Mouse (Mus musculus) hindbrain, embryonic 10.5 days (tissue): ENCODE results near the gene Hhat. TPM values are rescaled to one million over a fixed set of nuclear protein-coding genes. Genes with fewer than 3 reads are reported as not detected.
A peak's percentile ranks its signal among the peaks of the same experiment; 100 is the strongest.

ENCODE experiments used
- DNase-seq: peaks from one replicate; pipeline ENCODE4 v3.0.0-alpha.2; 2017; ENCODE audit warnings: low spot score
- H3K27ac ChIP-seq: fragments of 300-500 bp; sonication (generic); 2 replicates; pipeline ENCODE4 v1.5.1; 2016; ENCODE audit warnings: mild to moderate bottlenecking, moderate library complexity
- H3K27me3 ChIP-seq: fragments of 300-500 bp; sonication (generic); 2 replicates; pipeline ENCODE4 v1.6.1; 2016; ENCODE audit warnings: mild to moderate bottlenecking; ENCODE audit not compliant: poor library complexity, insufficient read depth, severe bottlenecking
- H3K36me3 ChIP-seq: fragments of 300-500 bp; sonication (generic); 2 replicates; pipeline ENCODE4 v1.6.1; 2016; ENCODE audit warnings: mild to moderate bottlenecking, moderate library complexity
- H3K4me1 ChIP-seq: fragments of 300-500 bp; sonication (generic); replicated peaks from 2 replicates; pipeline ENCODE4 v1.6.1; 2016; ENCODE audit warnings: mild to moderate bottlenecking
- H3K4me3 ChIP-seq: fragments of 300-500 bp; sonication (generic); 2 replicates; pipeline ENCODE4 v1.5.1; 2016; ENCODE audit warnings: mild to moderate bottlenecking, moderate library complexity
- H3K9me3 ChIP-seq: fragments of 300-500 bp; sonication (generic); 2 replicates; pipeline ENCODE4 v1.6.1; 2016; ENCODE audit warnings: mild to moderate bottlenecking, moderate library complexity
- WGBS: fragments of 180-500 bp; shearing (Covaris S2); methylation state at CpG from one replicate; pipeline ENCODE4 v1.1.7; 2016; 5-methylcytosine and 5-hydroxymethylcytosine counted together
- polyA plus RNA-seq: library from polyadenylated mRNA; unstranded; fragments of >200 nt; fragmentation: Nextera tagmentation; extraction: Ambion mirVana; gene quantifications from 2 replicates; pipeline ENCODE4 v1.2.1, GENCODE M21; 2016

The Hhat gene
- polyA plus RNA-seq, result 8.1 and 8.9 TPM in 2 replicates

DNA sequence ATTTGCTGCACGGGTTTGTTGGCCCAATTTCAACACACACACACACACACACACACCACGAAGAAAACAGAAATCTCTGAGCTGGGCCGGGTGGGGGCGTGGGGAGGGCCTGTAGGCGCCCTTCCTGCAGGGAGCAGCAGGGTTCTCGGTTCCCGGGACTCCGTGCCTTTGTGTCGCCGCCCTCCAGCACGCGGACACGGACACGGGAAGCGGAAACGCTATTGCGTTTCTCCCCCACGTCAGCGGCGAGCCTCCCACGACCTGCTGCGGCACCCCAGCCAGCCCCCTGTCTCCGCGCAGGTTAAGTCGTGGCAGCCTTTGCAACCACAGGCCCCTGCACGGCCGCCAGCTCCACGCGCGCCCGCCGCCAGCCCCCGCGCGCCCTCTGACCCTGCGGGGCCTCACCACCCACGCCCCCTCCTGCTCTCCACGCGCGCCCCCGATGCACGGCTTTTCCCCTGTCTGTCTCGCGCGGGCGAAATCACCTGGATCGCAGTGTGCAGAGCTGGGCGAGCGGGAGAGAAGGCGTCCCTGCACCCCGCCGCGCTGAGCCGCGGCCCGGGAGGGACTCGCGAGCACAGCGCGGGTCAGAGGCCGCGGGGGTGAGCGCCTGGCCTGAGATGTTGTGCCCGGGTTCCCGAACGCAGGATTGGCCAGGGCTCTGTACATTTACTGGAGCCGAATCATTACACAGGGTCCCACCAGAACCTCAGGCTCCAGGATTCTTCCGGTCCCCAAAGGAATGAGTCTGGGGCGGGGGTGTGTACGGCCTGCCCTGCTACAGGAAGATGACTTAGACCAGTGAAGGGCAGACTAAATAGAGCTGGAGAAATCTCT, at the start of gene Hhat:
Hhat (minus strand) TSS at position 729 of the 837 bp plus-strand sequence.
- Histone ChIP-seq H3K27ac (peak within 1 kb of the TSS; percentile 98), H3K4me3 (peak within 1 kb of the TSS; percentile 88), H3K36me3 (no peaks in the 10 kb centered on the region), H3K9me3 (no peaks in the 10 kb centered on the region), H3K4me1 (peaks cover 22% of the 10 kb centered on the region), H3K27me3 (peaks cover 7% of the 10 kb centered on the region)
- DNase-seq, result peak; percentile 64
- WGBS, result under 1% methylated on average over 70 of the region's 70 CpGs

DNA sequence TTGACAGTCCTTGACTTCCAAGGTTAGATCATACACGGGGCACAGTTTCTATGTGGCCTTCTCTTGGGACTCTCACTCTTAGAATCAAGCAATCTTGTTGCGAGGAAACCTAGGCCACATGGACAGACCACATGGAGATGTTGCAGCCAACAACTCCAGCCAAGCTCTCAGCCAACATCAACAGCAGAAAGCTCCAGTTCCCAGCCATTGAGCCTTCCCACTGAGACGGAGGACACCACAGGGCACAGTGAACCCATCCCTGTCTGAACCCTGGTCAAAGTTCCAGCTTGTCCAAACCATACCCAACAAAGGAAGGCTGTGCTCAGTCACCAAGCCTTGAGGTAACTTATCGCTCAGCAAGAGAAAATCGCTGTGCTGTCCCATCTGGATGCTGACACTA, 47.3 kb upstream of the Hhat start:
- H3K9me3 ChIP-seq, result no peaks in the 10 kb centered on the region
- WGBS, result 92% methylated on average over 5 of the region's 5 CpGs
- H3K27me3 ChIP-seq, result peaks cover 37% of the 10 kb centered on the region
- H3K4me1 ChIP-seq, result peaks cover 34% of the 10 kb centered on the region
- no peak overlapping the region for H3K4me3 ChIP-seq
- no peak overlapping the region for H3K27ac ChIP-seq
- DNase-seq, result no peak
- no peaks in the 10 kb centered on the region for H3K36me3 ChIP-seq

DNA sequence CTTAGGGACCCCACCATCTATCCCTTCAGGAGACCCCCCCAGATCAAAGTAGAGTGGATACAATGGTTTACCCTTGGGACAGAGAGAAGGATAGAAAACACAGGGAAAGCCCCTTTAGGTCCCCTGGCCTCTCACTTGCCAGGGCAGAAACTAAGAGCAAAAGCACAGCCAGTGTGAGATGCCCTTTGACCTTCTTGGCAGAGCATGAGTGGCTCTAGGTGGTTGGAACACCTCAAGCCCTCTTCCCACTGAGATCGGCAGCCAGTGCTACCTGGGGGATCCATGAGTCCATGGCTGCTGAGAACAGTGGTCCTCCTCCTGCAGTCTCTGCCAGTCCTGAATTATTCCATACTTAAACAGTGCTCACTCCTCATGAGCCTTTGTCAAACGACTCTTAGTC, 44.8 kb upstream of the Hhat start:
- 56% methylated on average over 2 of the region's 2 CpGs for WGBS
- H3K36me3 ChIP-seq, result no peaks in the 10 kb centered on the region
- peaks cover 41% of the 10 kb centered on the region for H3K27me3 ChIP-seq
- peak overlapping the region; percentile 64 for H3K27ac ChIP-seq
- no peak for DNase-seq
- peaks cover 20% of the 10 kb centered on the region for H3K4me1 ChIP-seq
- no peaks in the 10 kb centered on the region for H3K9me3 ChIP-seq
- no peak overlapping the region for H3K4me3 ChIP-seq

DNA sequence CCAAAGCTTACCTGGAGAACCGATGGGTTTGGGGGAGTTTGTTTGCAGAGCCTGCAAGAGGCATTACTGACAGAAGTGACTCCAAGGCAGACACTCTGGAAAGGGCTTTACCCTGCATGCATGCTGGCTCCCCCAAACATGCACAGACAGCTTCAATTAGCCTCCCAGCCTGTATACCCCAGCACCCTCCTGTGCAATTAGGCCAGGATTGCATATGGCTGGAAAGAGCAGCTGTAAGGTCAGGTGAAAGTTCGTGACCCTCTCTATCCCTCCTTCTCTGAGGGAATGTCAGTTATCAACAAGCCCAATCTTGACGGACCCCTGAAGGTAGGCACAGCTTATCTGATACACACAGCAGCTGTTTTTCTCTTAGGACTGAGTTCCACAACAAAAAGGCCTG, 43.7 kb upstream of the Hhat start:
- no peaks in the 10 kb centered on the region for H3K36me3 ChIP-seq
- peak; percentile 60 for DNase-seq
- H3K27ac ChIP-seq, result peak overlapping the region; percentile 53; the same call in 1 of the 2 replicates
- H3K4me3 ChIP-seq, result no peak overlapping the region
- H3K4me1 ChIP-seq, result peaks cover 20% of the 10 kb centered on the region
- WGBS, result 25% methylated on average over 3 of the region's 3 CpGs
- peaks cover 36% of the 10 kb centered on the region for H3K27me3 ChIP-seq
- H3K9me3 ChIP-seq, result no peaks in the 10 kb centered on the region

DNA sequence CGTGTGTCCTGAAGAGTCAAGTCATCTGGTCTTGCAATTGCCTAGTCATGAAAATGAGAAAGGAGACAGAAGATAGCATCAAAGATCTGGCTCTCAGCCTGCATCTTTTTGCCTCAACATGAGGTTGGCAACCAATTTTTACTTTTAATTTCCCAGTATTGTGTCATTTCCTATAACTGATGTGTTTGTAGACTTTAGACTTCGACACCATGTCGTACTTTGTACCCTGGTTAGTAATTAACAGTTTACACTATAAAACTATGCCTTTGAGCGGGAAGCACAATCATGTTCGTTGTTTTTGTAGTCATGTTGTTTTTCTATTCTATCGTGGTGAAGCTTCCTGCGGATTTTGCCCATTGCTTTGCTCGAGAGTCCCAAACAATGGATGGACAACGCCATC, 41.7 kb upstream of the Hhat start:
- Histone ChIP-seq H3K4me1 (peaks cover 20% of the 10 kb centered on the region), H3K9me3 (no peaks in the 10 kb centered on the region), H3K36me3 (no peaks in the 10 kb centered on the region), H3K4me3 (no peak overlapping the region), H3K27me3 (peaks cover 21% of the 10 kb centered on the region; the same call in 1 of the 2 replicates), H3K27ac (no peak overlapping the region)
- no peak for DNase-seq
- 92% methylated on average over 9 of the region's 9 CpGs for WGBS

DNA sequence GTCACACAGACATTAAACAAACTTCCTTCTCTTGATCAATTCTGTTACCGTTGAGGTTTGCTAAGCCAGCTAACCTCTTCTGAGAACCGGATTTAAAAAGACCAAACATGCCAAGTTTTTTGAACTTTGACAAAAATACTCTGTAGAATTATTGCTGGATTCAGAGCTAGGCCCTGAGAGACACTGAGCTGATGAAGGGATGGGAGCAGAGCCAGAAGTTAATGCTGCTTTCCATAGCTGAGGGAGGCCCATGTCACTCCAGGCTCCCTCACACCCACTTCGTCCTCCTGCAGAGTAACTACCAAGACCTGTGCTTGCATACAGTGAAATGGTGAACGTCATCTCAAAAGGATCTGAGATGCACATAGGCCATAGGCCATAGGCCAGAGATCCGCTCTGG, 41.3 kb upstream of the Hhat start:
- H3K36me3 ChIP-seq, result no peaks in the 10 kb centered on the region
- no peaks in the 10 kb centered on the region for H3K9me3 ChIP-seq
- H3K27me3 ChIP-seq, result peaks cover 16% of the 10 kb centered on the region; the same call in 1 of the 2 replicates
- H3K4me1 ChIP-seq, result peaks cover 20% of the 10 kb centered on the region
- no peak overlapping the region for H3K27ac ChIP-seq
- no peak overlapping the region for H3K4me3 ChIP-seq
- WGBS, result 92% methylated on average over 5 of the region's 5 CpGs
- DNase-seq, result no peak

DNA sequence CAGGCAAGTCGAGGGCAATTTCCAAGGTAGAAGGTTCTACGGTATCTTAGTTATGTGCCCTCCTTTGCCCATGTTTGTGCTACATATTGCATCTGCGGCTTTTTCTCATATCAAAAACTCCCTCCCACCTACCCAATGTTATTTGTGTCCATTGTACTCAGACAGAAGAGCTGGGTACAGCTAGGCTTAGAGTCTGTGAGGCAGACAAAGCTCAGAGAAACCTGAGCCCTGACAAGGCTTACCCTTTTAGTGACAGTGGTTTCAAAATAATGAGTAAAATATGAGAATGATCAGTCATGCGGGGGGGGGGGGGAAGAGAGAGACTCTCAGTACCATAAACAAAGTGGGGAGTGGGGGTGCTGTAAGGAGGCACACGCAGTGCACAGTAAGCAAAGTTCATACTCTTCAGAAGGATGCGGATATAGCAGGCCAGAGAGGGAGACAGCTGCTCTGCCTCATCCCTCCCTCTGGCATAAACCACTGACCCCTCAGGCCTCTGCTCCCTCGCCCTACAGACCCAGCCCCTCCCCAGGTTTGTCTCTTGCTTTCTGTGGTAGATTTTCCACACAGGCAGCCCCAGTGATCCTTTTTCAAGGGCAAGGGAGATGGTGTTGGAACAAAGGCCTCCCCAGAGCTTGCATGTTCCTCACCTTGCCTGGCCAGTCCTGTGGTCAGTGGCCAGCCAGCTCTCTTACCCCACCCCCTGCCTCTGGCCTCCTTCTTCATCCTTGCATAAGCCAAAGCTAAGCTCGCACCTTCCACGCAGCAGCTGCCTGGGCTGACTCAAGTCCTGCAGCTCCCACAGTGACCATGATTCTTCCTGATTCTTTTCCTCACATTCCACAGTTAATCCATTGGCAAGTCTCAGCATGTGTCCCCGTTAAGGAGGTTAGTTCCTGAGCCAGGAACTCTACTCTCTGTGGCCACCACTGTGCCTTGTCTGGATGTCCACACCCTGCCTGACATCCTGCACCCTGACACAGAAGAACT, 35.4 kb upstream of the Hhat start:
- DNase-seq, result no peak
- no peaks in the 10 kb centered on the region for H3K27me3 ChIP-seq
- no peaks in the 10 kb centered on the region for H3K9me3 ChIP-seq
- H3K4me1 ChIP-seq, result peaks cover 22% of the 10 kb centered on the region
- no peaks in the 10 kb centered on the region for H3K36me3 ChIP-seq
- peak overlapping the region; percentile 71 for H3K27ac ChIP-seq
- H3K4me3 ChIP-seq, result no peak overlapping the region
- WGBS, result 57% methylated on average over 10 of the region's 10 CpGs

DNA sequence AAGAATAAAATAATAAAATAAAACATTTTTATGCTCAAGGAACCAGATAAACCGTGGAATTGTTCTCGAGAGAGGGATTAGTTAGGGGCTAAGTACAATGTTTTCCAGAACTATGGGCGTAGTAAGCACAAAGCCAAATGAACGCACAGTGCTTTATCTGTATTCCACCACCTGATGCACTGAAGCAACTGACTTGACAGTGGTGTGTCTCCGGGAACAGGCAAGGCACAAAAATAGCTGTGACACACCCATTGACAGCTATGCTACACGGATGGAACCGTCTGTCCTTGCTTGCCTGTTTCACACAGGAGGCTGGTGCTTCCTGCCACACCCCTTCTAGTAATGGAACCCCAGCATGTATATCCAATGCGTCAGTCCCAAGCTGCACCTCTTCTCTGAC, 29.3 kb upstream of the Hhat start:
- Histone ChIP-seq H3K27ac (no peak overlapping the region), H3K9me3 (peaks cover 1% of the 10 kb centered on the region; the same call in 1 of the 2 replicates), H3K4me3 (no peak overlapping the region), H3K4me1 (peaks cover 49% of the 10 kb centered on the region), H3K36me3 (no peaks in the 10 kb centered on the region), H3K27me3 (peaks cover 22% of the 10 kb centered on the region)
- WGBS, result 89% methylated on average over 8 of the region's 8 CpGs
- no peak for DNase-seq

DNA sequence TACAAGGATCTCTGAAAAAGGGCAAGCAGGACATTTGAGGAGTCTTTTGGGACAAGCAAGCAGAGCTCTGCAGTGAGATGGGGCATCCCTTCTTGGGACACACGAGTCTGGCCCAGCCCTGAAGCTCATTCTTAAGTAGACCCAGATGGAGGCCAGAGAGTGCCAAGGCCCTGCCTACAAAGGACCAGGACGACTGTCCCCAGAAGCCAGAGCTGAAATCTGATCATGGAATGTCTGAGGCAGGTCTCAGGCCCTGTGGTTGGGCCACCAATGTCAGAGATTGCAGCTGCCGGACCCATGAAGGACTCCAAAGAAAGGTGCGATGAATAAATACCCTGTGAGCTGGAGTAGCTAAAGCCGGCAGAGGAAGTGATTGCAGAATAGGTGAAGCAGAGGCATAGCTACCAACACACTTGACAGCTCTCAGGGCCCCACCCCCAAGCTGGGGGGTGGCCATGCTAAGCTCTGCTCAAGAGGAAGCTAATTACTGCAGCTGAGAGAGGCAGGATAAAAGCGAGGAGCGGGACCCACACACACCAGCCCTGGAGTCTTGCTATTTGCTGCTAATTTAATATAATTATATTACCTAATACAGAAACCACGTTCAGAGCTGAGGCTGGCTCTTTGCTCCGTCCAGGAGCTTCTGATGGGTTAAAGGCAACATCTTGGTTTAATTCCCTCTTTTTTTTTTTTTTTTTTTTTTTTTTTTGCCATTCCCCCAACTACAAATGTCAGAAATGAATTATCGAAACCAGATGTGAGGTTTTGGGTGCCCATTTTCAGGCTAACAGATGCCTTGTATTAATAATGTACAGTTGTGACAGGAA, 28.4 kb upstream of the Hhat start:
- DNase-seq, result peak; percentile 49
- WGBS, result 35% methylated on average over 10 of the region's 10 CpGs
- H3K4me1 ChIP-seq, result peaks cover 45% of the 10 kb centered on the region

DNA sequence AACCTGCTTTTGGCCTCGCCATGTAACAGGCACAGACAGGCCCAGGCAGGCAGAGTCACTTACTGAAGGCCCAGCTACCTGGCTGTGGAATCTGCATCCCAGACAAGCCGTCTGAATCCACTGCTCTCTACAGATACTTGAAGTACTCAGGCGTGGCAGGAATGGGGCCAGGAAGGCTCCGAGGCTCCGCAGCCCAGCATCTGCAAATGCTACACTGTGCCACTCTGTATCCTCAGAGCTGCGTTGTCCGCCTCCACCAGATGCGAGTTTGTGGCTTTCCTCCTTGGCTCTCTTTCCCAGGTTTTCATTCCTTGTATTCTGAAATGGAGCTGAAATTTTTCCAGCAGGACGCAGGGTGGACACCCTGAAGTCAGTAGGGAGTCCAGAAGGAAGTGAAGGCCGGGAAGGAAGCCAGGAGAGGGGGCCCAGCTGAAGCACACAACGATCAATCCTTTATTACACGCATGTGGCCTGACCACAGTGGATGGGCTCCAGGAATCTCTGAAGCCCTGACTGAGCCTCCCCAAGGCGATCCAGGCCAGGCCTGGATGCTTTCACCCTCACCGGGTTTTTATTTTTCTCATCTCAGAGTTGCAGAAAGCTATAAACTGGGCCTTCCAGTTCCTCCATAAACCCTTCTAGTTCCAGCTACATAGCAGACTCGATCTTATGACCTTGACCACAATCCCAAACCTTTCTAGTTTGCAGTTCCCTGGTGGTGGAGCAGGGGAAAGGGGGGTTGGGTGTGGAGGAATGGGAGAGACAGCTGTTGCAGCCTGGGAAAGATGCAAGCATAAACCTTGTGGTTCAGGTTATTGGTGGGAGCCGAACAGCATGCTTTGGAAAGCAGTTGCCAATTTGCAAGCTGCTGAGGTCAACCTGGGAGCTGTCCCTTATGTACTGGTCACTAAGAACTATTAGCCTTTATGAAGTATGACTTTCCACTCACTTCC, 27.5 kb upstream of the Hhat start:
- peaks cover 22% of the 10 kb centered on the region for H3K27me3 ChIP-seq
- peak; percentile 17 for DNase-seq
- H3K9me3 ChIP-seq, result peaks cover 6% of the 10 kb centered on the region; the same call in 1 of the 2 replicates
- 71% methylated on average over 16 of the region's 16 CpGs for WGBS
- peak overlapping the region; percentile 51 for H3K27ac ChIP-seq
- H3K4me3 ChIP-seq, result no peak overlapping the region
- H3K36me3 ChIP-seq, result no peaks in the 10 kb centered on the region
- H3K4me1 ChIP-seq, result peaks cover 46% of the 10 kb centered on the region

More for the DNA sequence above, 28.4 kb upstream of the Hhat start:
- Histone ChIP-seq H3K27ac (peak overlapping the region; percentile 9; the same call in 1 of the 2 replicates), H3K4me3 (no peak overlapping the region), H3K27me3 (peaks cover 22% of the 10 kb centered on the region), H3K9me3 (peaks cover 6% of the 10 kb centered on the region; the same call in 1 of the 2 replicates), H3K36me3 (no peaks in the 10 kb centered on the region)

DNA sequence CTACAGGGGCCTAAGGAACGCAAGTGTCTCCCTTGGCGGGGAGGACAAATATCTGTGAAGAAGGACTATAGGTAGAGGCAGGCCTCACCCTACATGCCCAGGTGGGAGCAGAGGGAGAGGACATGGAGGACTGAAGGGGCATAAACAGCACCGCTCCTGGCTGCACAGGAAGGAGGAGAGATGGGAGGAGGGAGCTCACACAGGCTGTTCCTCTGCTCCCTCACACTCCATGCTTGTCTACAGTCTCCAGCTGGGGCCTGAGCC, 25.9 kb upstream of the Hhat start:
- peak; percentile 20 for DNase-seq
- H3K4me3 ChIP-seq, result 0 out of 2 replicates have a peak overlapping the region, but pooled peaks have one; percentile 18
- WGBS, result 37% methylated on average over 3 of the region's 3 CpGs
- peaks cover 55% of the 10 kb centered on the region for H3K4me1 ChIP-seq
- no peaks in the 10 kb centered on the region for H3K36me3 ChIP-seq
- H3K27me3 ChIP-seq, result peaks cover 22% of the 10 kb centered on the region
- peak overlapping the region; percentile 72 for H3K27ac ChIP-seq
- peaks cover 6% of the 10 kb centered on the region; the same call in 1 of the 2 replicates for H3K9me3 ChIP-seq
